Mouse (Mus musculus) left cerebral cortex, adult 9 months (tissue): ENCODE results near the gene Tmem258.

Source experiments
- DNase-seq, 2 experiments: peaks; one replicate each; pipeline ENCODE4 v3.0.0; 2022; ENCODE audit warnings: low spot score in 2 of 2

Tmem258 gene

GRCm38 (mm10) chr19:10184096-10184495 is 19.7 kb upstream of the Tmem258 start:
- no peak for DNase-seq

- no peak for DNase-seq
Measured at GRCm38 (mm10) chr19:10185876-10186275, 17.9 kb upstream of the Tmem258 start.

- DNase-seq = no peak
Measured at GRCm38 (mm10) chr19:10186569-10186968, 17.2 kb upstream of the Tmem258 start.

GRCm38 (mm10) chr19:10188281-10188811 is 15.5 kb upstream of the Tmem258 start:
- peak; percentile 63 to 67 for DNase-seq

GRCm38 (mm10) chr19:10189022-10189421 is 14.8 kb upstream of the Tmem258 start:
- DNase-seq = no peak

- DNase-seq = no peak
Measured at GRCm38 (mm10) chr19:10189940-10190339, 13.9 kb upstream of the Tmem258 start.

- peak in 1 of 2 experiments; percentile 77 for DNase-seq
Measured at GRCm38 (mm10) chr19:10190796-10191195, 13.0 kb upstream of the Tmem258 start.

- DNase-seq = no peak
Measured at GRCm38 (mm10) chr19:10191326-10191725, 12.5 kb upstream of the Tmem258 start.

- no peak for DNase-seq
Measured at GRCm38 (mm10) chr19:10194337-10194736, 9.5 kb upstream of the Tmem258 start.

- DNase-seq = no peak
Measured at GRCm38 (mm10) chr19:10195252-10195651, 8.6 kb upstream of the Tmem258 start.

GRCm38 (mm10) chr19:10197130-10197529 is 6.7 kb upstream of the Tmem258 start:
- DNase-seq = no peak

GRCm38 (mm10) chr19:10198286-10198685 is 5.5 kb upstream of the Tmem258 start:
- DNase-seq = no peak

- peak in 1 of 2 experiments; percentile 82 for DNase-seq
Measured at GRCm38 (mm10) chr19:10198723-10199122, 5.1 kb upstream of the Tmem258 start.

- DNase-seq = no peak
Measured at GRCm38 (mm10) chr19:10203146-10203847, 517 bp upstream of the Tmem258 start.

GRCm38 (mm10) chr19:10204616-10205001 is 795 bp downstream of the Tmem258 start:
- peak; percentile 60 to 73 for DNase-seq

GRCm38 (mm10) chr19:10205051-10205450 is 1.2 kb downstream of the Tmem258 start:
- DNase-seq = no peak

GRCm38 (mm10) chr19:10208851-10209250 is 5.0 kb downstream of the Tmem258 start:
- DNase-seq = no peak

- no peak for DNase-seq
Measured at GRCm38 (mm10) chr19:10210885-10211284, 7.1 kb downstream of the Tmem258 start.

- no peak for DNase-seq
Measured at GRCm38 (mm10) chr19:10213796-10214471, 10.1 kb downstream of the Tmem258 start.

- no peak for DNase-seq
Measured at GRCm38 (mm10) chr19:10216101-10216500, 12.3 kb downstream of the Tmem258 start.

- DNase-seq = peak in 1 of 2 experiments; percentile 52
Measured at GRCm38 (mm10) chr19:10219108-10219507, 15.3 kb downstream of the Tmem258 start.

- no peak for DNase-seq
Measured at GRCm38 (mm10) chr19:10219593-10219992, 15.8 kb downstream of the Tmem258 start.

- DNase-seq = no peak
Measured at GRCm38 (mm10) chr19:10221585-10221984, 17.8 kb downstream of the Tmem258 start.
